Mouse (Mus musculus): ENCODE data around the gene Ttc5.
"Not testable (repeated sequence)": the region's sequence is repeated elsewhere in the genome, so short reads cannot be mapped to it uniquely, and the experiment has no call there.

Gene Ttc5

GRCm38 (mm10) chr14:50785251-50785637, at the start of gene Ttc5:
TSS of gene Ttc5 (minus strand) at chr14:50785519.
- peak; percentile 89 to 90 for DNase-seq (ENCODE audit: low spot score in 2 of 2)

DNA sequence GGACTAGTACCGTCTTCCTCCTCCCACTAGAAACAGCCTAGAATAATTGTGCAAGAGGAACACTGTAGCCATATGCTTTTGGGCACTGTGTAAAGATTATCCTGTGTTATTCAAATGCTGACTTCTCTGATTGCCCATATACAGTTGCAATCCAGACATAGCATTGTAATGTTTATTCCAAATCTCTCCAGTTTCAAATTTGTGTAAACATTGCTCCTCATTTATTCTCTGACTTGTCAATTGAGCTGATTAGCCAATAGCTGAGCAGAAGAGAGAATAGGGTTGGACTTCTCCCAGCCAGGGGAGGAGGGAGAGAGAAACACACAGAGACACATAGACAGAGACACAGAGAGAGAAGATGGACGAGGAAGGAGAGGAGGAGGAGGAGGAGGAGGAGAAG, 49.1 kb upstream of the Ttc5 start:
- DNase-seq (ENCODE audit: low spot score in 2 of 2): no peak

DNA sequence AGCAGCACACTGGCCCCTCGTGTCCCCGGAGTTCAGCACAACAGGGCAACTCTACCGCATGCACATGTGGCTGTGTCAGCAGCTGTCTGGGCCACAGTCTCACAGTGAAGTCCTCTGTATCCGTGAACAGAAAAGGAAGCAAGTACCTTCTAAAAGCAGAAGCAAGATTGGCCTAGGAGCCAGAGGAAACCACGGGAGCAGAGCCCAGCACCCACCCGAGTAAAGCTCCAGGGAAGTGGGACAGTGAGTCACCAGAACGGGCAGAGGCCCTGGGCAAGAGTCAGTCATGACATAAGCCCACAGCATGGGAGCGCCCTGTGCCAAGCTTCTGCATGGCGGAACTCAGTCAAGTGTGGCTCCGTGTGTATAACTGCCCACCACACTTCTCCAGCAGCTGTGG, 48.6 kb upstream of the Ttc5 start:
- peak in 1 of 2 experiments; percentile 19 for DNase-seq (ENCODE audit: low spot score in 2 of 2)

DNA sequence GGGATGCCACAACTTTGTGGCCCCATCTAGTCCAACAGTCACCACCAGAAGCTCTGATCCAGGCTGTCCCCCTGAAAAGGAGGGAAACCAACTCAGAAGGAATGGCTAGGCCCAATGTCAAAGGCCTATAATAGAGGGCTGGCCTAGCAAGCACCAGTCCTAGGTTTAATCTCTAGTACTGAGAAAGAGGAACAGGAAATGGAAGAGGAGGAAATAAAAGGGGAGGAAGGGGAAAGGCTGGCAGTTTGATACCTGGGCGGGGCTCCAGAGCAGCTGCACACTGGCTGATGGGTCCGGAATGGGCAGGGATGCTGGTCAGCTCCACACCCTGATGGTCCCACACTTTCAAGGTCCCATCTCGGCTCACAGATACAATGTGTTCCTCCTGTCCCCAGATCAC, 44.6 kb upstream of the Ttc5 start:
- DNase-seq (ENCODE audit: low spot score in 2 of 2): no peak

- no peak for DNase-seq (ENCODE audit: low spot score in 2 of 2)
These were observed 41.3 kb upstream of the Ttc5 start for GRCm38 (mm10) chr14:50826579-50826978.

DNA sequence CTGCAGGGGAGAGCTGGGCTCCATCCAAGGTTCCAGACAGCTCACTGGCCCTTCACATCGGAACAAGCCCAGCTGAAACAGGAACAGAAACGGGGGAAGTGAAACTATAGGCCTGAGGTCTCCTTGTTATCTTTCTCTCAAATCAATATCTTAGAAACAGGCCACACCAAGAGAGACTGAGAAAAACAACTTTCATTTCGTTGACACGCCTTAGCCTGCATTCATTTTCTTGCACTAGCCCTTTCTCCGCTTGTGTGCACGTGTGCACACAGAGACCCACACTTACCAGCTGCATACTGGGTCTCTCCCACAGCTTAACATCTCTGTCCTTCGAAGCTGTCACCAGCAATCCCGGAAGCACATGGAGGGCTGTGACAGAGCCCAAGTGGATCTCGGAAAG, 38.9 kb upstream of the Ttc5 start:
- DNase-seq (ENCODE audit: low spot score in 2 of 2): no peak

- DNase-seq (ENCODE audit: low spot score in 2 of 2): no peak
These were observed 37.9 kb upstream of the Ttc5 start for GRCm38 (mm10) chr14:50823240-50823639.

DNA sequence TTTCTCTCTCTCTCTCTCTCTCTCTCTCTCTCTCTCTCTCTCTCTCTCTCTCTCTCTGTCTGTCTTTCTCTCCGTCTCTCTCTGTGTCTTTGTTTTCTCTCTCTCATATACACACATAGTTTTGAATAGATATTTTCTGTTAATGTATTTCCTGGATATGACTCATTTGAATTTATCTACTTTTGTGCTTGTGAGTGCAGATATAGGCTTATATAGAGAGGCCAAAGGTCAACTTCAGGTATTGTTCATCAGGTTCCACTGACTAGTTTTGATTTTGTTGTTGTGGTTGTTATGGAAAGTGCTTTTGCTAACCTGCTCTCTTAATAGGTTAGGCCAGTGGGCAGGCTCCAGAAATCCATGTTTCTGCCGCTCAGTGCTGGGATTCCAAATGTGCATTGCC, 27.7 kb upstream of the Ttc5 start:
- DNase-seq (ENCODE audit: low spot score in 2 of 2): no peak

- DNase-seq (ENCODE audit: low spot score in 2 of 2): peak; percentile 98 to 100
These were observed 22.3 kb upstream of the Ttc5 start, which contains the start of the genes Ccnb1ip1 and Parp2 for GRCm38 (mm10) chr14:50807487-50808072. TSS of gene Ccnb1ip1 (minus strand) at chr14:50807732. TSS of gene Parp2 (plus strand) at chr14:50807841.

DNA sequence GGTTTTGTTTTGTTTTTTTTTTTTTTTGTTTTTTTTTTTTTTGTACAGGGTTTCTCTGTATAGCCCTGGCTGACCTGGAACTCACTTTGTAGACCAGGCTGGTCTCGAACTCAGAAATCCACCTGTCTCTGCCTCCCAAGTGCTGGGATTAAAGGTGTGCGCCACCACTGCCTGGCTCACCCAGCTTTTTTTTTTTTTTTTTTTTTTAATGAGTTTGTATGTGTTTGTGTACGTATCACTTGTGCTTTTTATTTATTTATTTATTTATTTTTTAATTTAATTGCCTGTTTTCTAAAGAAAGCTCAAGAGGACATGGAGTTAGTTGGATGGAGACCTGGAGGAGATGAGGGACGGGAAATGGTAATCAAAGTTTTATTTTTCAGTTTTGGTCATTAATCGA, 21.1 kb upstream of the Ttc5 start:
- not testable (repeated sequence) for DNase-seq (ENCODE audit: low spot score in 2 of 2)

DNA sequence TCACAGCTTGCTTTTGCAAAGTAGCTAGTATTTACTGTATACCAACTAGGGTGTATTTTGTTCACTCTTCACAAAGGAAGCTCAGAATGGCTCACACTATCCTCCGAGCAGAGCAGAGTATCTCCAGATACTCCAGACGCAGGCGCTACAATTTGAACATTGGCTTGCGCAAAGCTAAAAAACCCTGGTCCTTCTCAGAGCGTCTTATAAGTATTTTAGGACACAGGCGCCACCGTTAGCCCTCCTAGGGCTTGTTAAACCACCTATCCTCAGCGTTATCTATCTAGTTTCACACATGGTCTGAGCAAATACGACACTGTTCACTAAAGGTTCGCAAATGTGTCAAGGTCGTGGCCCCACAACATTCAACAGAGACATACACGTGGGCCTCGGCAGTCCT, 19.4 kb upstream of the Ttc5 start:
- DNase-seq (ENCODE audit: low spot score in 2 of 2): no peak

DNA sequence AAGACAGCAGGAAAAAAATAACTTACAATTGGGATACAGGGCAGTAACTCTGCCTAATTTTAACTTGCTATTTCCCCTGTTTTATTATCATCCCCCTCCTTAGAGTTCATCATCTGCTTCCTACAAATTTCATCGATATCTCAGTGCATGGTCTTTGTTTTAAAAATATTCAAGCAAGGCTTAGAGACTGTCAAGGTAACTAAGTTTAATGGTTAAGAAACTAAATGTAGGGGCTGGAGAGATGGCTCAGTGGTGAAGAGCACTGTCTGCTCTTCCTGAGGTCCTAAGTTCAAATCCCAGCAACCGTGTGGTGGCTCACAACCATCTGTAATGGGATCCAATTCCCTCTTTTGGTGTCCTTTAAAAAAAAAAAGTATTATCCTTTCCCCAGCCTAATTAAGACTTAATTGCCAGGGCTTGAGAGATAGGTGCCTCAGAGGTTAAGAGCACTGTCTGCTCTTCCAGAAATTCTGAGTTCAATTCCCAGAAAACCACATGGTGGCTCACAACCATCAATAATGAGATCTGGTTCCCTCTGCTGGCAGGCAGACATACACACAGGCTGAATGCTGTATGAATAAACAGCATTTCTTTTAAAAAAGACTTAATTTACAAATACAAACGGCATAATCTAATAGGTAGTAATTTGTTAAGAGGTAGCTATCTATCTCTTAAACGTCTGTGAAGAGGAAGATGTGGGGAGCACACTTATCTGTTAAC, 17.7 kb upstream of the Ttc5 start:
- no peak for DNase-seq (ENCODE audit: low spot score in 2 of 2)

DNA sequence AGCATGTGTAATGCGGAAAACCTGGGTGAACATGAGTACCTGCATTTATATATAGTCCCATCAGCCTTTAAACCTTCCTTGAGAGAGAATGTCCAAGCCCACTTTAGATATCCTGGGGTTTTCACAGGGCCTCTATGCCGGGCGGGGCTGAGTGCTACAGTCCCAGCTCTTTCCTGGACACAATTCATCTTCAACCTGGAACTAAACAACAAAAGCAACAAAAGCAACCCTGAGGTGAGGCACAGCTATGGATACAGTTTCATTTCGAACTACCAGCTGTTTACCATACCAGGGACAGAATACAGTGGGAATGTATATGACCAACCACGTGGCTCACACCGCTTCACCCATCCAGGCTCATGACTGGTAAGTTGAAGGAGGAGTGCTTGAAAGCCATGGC, 17.1 kb upstream of the Ttc5 start:
- DNase-seq (ENCODE audit: low spot score in 2 of 2): no peak

DNA sequence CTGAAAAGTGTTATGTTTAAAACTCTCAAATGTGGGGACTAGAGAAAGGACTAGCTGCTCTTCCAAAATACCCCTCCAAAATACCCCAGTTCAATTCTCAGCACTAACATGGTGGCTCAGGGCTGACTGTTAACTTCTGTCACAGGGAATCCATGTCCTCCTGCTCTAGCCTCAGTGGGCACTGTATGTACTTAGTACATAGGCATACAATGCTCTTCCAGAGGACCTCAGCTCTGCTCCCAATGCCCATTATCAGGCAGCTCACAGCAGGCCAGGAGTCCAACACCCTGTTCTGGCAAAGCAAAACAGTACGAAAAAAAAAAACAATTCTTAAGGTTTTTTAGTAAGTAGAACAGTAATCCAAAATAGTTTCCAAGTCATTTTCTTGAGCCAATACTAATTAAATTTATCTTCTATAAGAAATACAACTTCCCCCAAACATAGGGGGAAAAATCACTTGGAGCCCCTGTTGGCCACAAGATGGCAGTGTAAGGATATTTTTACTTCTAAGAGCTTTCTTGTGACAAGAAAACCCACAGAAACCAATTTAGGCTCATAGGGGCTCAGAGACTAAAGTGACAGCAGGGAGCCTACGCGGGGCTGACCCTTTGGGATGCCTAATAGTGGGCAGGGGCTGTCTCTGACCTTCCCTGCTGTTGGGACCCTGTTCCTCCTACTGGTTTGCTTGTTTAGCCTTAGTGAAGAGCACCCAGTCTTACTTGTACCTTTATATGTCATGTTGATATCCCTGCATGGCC, 14.4 kb upstream of the Ttc5 start:
- DNase-seq (ENCODE audit: low spot score in 2 of 2): no peak

DNA sequence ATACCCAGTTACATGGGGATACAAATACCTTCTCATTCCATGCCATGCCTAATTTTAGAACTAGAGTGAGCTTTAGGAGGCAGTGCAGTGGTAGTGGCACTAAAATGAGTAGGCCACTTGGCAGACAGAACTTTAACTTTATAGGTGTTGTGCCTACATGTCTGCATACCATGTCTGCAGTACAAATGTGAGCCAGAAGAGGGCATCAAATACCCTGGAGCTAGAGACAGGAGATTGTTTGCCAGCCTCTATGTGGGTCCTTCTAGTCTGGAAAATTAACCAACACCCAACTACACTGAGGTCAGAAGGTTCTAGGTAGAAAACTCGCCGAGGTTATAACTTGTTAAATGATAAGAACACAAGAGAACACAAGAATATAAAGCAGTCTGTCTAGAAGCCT, 13.2 kb upstream of the Ttc5 start:
- no peak for DNase-seq (ENCODE audit: low spot score in 2 of 2)

GRCm38 (mm10) chr14:50796464-50796863, 11.1 kb upstream of the Ttc5 start:
- no peak for DNase-seq (ENCODE audit: low spot score in 2 of 2)

- DNase-seq (ENCODE audit: low spot score in 2 of 2): no peak
These were observed 10.6 kb upstream of the Ttc5 start for GRCm38 (mm10) chr14:50795965-50796364.

- DNase-seq (ENCODE audit: low spot score in 2 of 2): no peak
These were observed 10.1 kb upstream of the Ttc5 start for GRCm38 (mm10) chr14:50795261-50795935.

DNA sequence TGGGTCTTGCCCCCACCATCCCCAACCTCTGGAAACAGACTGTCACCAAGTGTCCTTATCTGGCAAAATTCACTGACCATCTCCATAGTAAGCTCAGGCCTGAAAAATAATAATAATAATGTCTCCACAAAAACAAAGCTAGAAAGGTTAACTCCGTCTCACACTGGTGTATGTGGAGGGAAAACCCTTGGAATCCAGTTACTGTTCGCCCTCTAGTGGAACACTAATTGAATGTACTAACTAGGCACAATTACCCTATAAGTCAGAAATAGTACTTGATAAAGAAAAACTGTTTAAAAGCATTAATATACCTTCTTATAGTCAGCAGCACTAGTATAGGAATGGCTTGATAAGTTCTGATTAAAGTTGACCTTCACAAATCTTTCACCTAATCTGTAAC, 2.8 kb upstream of the Ttc5 start:
- DNase-seq (ENCODE audit: low spot score in 2 of 2): no peak

DNA sequence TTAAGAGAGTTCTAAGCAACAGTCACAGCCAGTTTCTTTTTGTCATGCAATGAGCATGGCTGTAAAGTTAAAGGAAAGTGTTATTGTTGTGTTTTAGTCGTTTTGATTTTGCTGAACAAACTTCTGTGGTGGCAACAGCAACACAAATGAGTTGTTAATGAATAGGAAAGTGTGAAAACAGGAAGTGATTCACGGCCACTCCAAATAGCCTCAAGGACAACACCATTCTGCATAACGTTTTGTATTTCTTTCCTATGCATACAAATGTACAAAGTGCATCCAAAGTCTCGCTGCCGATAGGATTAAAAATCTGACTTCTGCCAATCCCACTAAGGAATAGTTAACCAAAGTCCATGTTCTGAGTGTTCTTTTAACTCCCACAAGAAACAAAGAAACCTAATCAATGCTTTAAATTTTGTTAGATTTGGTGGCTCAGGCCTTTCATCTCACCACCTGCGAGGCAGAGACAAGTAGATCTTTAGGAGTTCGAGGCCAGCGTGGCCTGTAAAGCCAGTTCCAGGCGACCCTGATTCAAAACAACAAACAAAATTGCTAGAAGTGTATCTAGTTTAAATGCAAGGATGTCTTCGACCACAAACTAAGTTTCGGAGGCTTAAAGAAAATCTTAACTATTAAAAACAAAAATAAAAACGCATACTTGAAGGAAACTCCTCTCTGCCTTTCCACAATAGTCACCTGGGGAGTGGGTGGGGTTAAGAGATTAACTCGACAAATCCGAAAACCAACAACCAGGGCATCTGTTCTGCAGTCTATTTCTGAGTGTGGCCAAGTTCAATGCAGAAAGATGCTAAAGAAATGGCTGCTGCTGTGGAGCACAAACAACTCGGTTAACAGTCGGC, 698 bp downstream of the Ttc5 start:
- DNase-seq (ENCODE audit: low spot score in 2 of 2): no peak

GRCm38 (mm10) chr14:50782166-50782565, 3.2 kb downstream of the Ttc5 start:
- DNase-seq (ENCODE audit: low spot score in 2 of 2): no peak
